Mouse (Mus musculus) ZHBTc4 (cell line): ENCODE measurements around the gene Cryz.

Source experiments
- DNase-seq: peaks from one replicate; pipeline ENCODE4 v3.0.0-alpha.2; 2011; ENCODE audit warnings: low read depth, low spot score

Cryz gene

DNA sequence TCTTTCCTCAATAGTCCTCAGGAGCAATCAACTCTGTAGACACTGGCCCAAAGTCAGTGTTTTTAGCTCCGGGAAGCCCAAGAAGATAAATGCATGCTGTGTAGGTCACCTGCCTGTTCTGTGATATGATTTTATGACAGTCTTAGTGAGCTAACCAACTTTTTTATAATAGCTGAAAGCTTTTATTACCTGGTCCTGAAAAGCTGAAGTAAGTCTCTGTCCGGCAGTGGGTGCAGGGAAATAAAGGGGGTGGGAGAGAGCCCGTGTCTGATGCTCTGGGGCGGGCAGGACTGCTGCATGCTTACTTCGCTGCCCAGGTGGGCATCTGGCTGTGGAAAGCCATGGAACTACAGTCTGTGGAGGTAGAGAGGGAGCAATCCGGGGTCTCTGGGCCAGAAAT lies 74.1 kb downstream of the Cryz start:
- no peak for DNase-seq

DNA sequence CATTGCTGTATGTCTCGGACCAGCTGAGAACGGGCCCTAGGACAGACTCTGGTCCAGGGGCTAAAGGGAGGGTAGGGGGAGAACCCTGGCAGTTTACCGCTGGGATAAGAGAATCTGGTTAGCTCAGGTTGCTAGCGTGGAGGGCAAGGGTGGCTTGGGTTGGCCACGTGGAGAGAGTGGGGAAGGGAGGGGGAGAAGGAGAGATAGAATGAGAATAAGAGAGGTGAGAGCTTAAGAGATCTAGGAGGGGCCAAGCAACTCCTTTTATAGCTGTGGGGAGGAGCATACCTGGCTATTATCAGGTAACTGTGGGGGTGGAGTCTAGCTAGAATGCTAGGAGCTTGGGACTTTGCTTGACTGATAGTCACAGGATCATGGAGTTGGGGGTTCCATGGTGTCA lies 74.5 kb downstream of the Cryz start:
- no peak for DNase-seq
